Mouse (Mus musculus) ovary, adult 18-20 months (tissue): ENCODE measurements around the gene Trim38.
"Not testable (repeated sequence)": the region's sequence is repeated elsewhere in the genome, so short reads cannot be mapped to it uniquely, and the experiment has no call there.

Experiments
- DNase-seq: peaks from one replicate; pipeline ENCODE4 v3.0.0; 2022; ENCODE audit warnings: low spot score, mixed read lengths

Trim38 gene

GRCm38 (mm10) chr13:23746201-23747080 is 23.3 kb upstream of the Trim38 start, which contains the start of gene Hist1h2bb:
Gene Hist1h2bb, plus strand, starts transcription at chr13:23746734.
- DNase-seq, result peak; percentile 45

- DNase-seq, result no peak
These were observed 22.4 kb upstream of the Trim38 start for GRCm38 (mm10) chr13:23747081-23747891.

- no peak for DNase-seq
These were observed 21.8 kb upstream of the Trim38 start for GRCm38 (mm10) chr13:23747892-23748288.

GRCm38 (mm10) chr13:23749563-23750121 is 20.1 kb upstream of the Trim38 start:
- DNase-seq, result no peak

- DNase-seq, result not testable (repeated sequence)
These were observed 18.8 kb upstream of the Trim38 start, which contains the start of gene Hist1h2ab for GRCm38 (mm10) chr13:23750839-23751477. Gene Hist1h2ab, plus strand, starts transcription at chr13:23751126.

GRCm38 (mm10) chr13:23751478-23751956 is 18.2 kb upstream of the Trim38 start:
- DNase-seq, result no peak

GRCm38 (mm10) chr13:23752067-23752741 is 17.5 kb upstream of the Trim38 start, which contains the start of gene Hist1h3b:
Gene Hist1h3b, plus strand, starts transcription at chr13:23752267.
- DNase-seq, result peak; percentile 80

GRCm38 (mm10) chr13:23752742-23753172 is 17.0 kb upstream of the Trim38 start:
- no peak for DNase-seq

GRCm38 (mm10) chr13:23753314-23754078 is 16.2 kb upstream of the Trim38 start:
- DNase-seq, result no peak

- no peak for DNase-seq
These were observed 14.7 kb upstream of the Trim38 start for GRCm38 (mm10) chr13:23755000-23755399.

GRCm38 (mm10) chr13:23756790-23757189 is 12.9 kb upstream of the Trim38 start, which contains the start of gene Hist1h4b:
Gene Hist1h4b, plus strand, starts transcription at chr13:23757013.
- peak; percentile 81 for DNase-seq

GRCm38 (mm10) chr13:23757211-23757773 is 12.4 kb upstream of the Trim38 start:
- DNase-seq, result no peak

GRCm38 (mm10) chr13:23757921-23758320 is 11.8 kb upstream of the Trim38 start:
- no peak for DNase-seq

- no peak for DNase-seq
These were observed 10.4 kb upstream of the Trim38 start for GRCm38 (mm10) chr13:23759251-23759771.

GRCm38 (mm10) chr13:23759916-23760239 is 9.8 kb upstream of the Trim38 start:
- no peak for DNase-seq

GRCm38 (mm10) chr13:23760240-23760971 is 9.3 kb upstream of the Trim38 start:
- DNase-seq, result no peak

GRCm38 (mm10) chr13:23760972-23761864 is 8.5 kb upstream of the Trim38 start, which contains the start of gene Hist1h4a:
Gene Hist1h4a, minus strand, starts transcription at chr13:23761230.
- peak; percentile 95 for DNase-seq
